Mouse (Mus musculus) ES-CJ7 (cell line): Measurements from ENCODE around the gene Kmt2d.

Experiments
- DNase-seq: peaks from one replicate; pipeline ENCODE4 v3.0.0; 2011; ENCODE audit warnings: low read depth, low spot score

Gene Kmt2d

DNA sequence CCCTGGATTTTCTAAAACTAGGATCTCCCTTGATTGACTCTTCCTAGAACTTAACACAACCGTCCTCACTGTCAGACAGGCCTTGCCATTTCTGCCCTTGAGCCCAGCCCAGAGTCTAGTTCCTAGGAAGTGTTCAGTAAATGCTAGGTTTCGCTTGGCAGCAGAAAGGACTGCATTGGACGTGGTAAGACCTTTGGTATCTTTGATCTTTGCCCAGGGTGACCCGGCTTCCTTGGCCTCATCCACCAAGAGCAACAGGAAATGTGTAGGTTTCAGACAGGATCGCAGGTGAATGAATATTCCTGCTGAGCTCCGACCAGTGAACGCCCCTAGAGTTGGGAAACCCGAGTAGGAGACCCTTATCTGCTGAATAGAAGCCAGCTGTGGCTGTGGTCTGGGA is 68.1 kb downstream of the Kmt2d start:
- peak; percentile 50 for DNase-seq

DNA sequence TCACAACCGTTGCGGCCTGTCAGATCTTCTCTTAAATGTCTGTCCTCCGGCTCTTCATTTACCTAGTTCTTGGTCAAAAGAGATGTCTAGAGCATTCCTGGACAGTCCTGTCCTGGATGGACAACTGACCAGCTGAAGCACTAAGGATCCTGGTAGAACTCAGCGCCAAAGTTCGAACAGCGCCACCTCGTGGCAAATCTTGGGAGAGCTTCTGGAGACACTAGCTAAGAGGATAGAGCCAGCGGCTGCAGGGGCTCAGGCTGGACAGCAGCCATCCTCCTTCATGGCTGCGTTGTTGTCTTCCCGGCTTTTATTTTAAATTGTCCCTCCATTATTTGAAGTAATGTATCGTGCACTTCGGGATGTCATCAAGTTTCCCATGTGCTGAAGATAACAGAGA is 71.6 kb downstream of the Kmt2d start:
- DNase-seq: peak; percentile 74

GRCm38 (mm10) chr15:98798903-98799302 is 72.1 kb downstream of the Kmt2d start:
- DNase-seq: no peak

- DNase-seq: no peak
Observed at GRCm38 (mm10) chr15:98797835-98798492, 73.0 kb downstream of the Kmt2d start.

GRCm38 (mm10) chr15:98796803-98797595 is 74.0 kb downstream of the Kmt2d start:
- DNase-seq: no peak

DNA sequence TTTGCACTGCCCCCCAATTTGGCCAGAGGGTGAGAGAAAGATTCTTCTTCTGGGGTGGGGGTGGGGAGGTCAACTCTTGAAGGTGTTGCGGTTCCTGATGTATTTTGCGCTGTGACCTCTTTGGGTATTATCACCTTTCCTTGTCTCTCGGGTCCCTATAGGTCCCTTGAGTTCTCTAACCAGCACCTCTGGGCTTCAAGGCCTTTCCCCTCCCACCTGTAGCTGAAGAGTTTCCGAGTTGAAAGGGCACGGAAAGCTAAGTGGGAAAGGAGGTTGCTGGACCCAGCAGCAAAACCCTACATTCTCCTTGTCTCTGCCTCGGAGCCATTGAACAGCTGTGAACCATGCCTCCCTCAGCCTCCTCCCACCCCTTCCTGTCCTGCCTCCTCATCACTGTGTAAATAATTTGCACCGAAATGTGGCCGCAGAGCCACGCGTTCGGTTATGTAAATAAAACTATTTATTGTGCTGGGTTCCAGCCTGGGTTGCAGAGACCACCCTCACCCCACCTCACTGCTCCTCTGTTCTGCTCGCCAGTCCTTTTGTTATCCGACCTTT is 77.8 kb downstream of the Kmt2d start:
- DNase-seq: no peak

GRCm38 (mm10) chr15:98792233-98793020 is 78.6 kb downstream of the Kmt2d start:
- DNase-seq: no peak

GRCm38 (mm10) chr15:98791771-98792170 is 79.2 kb downstream of the Kmt2d start:
- peak; percentile 56 for DNase-seq

DNA sequence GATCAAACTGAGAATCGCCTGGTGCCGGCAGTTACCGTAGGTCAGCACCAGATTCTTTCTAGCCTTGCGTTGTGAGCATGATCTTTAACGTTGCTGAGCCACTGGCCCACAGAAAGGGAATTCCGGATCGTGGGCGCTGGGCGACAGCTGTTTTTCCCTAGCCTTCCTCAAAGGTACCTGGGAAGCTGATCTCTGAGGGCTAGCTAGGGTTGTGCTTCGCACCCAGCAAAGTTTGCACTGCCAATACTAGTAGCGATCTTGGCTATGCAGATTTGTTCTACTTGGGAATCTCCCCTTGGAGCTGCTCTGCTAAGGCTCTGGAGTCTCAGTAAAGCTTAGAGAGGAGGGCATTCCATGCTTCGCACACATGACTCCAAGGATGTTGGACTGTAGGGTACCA is 79.8 kb downstream of the Kmt2d start:
- no peak for DNase-seq

DNA sequence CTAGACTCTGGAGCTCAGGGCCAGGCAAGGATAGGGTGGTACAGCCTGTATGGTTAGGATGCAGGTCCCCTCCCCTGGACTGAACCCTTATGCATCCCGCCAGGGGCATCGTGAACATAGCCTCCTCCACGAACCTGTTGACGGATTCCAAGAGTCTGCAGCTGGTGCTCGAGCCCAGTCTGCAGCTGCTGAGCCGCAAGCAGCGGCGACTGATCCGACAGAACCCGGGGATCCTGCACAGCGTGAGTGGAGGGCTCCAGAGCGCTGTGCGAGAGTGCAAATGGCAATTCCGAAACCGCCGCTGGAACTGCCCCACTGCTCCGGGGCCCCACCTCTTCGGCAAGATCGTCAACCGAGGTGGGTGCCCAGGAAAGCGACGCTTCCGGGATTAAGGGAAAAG is 80.2 kb downstream of the Kmt2d start:
- DNase-seq: no peak

DNA sequence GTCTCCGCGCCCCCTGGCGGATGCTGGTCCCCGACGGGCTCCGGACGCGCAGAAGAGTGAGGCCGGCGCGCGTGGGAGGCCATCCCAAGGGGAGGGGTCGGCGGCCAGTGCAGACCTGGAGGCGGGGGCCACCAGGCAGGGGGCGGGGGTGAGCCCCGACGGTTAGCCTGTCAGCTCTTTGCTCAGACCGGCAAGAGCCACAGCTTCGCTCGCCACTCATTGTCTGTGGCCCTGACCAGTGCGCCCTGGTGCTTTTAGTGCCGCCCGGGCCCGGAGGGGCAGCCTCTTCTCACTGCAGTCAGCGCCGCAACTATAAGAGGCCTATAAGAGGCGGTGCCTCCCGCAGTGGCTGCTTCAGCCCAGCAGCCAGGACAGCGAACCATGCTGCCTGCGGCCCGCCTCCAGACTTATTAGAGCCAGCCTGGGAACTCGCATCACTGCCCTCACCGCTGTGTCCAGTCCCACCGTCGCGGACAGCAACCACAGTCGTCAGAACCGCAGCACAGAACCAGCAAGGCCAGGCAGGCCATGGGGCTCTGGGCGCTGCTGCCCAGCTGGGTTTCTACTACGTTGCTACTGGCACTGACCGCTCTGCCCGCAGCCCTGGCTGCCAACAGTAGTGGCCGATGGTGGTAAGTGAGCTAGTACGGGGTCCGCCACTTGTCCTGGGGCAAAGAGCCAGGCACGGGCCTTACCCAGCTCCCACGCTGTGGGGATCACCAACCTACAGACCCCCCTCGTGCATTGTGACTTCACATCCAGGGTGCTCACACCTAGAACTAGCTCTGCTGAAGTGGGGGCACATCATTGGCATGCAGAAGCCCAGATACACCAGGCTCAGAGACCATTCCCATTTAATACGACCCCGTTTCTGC is 81.1 kb downstream of the Kmt2d start, which contains the start of gene Wnt1:
Wnt1 (plus strand) TSS at position 197 of the 875 bp plus-strand sequence.
- DNase-seq: no peak

- DNase-seq: no peak
Observed at GRCm38 (mm10) chr15:98788972-98789660, 81.9 kb downstream of the Kmt2d start.

- DNase-seq: peak; percentile 61
Observed at GRCm38 (mm10) chr15:98787930-98788329, 83.1 kb downstream of the Kmt2d start.

- peak; percentile 82 for DNase-seq
Observed at GRCm38 (mm10) chr15:98785744-98786143, 85.3 kb downstream of the Kmt2d start.
